Mouse (Mus musculus): ENCODE data around the gene Efnb2.

Efnb2 gene

GRCm38 (mm10) chr8:8613844-8614243 is 47.2 kb downstream of the Efnb2 start:
- DNase-seq (ENCODE audit: low spot score in 2 of 2): no peak

GRCm38 (mm10) chr8:8611928-8612327 is 49.1 kb downstream of the Efnb2 start:
- no peak for DNase-seq (ENCODE audit: low spot score in 2 of 2)

GRCm38 (mm10) chr8:8609791-8610190 is 51.3 kb downstream of the Efnb2 start:
- DNase-seq (ENCODE audit: low spot score in 2 of 2): no peak

- no peak for DNase-seq (ENCODE audit: low spot score in 2 of 2)
Observed at GRCm38 (mm10) chr8:8609141-8609540, 51.9 kb downstream of the Efnb2 start.

GRCm38 (mm10) chr8:8605621-8606020 is 55.4 kb downstream of the Efnb2 start:
- no peak for DNase-seq (ENCODE audit: low spot score in 2 of 2)

DNA sequence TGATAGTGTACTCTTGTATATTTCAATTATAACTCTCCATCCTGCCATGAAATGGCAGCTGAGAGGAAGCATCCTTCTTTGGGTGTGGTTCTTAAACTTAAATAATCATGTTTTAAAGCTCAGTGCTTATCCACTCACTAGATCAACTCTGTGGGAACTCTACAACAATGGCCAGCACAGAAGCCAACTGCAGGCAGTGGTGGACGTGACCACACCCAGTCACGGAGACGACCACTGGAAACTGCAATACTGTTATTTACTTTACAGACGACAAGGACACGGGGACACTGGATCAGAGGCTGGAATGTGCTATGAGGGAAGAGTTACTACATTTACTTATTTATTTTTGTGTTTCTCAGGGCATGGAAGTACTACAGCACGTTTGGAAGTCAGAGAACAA is 57.2 kb downstream of the Efnb2 start:
- DNase-seq (ENCODE audit: low spot score in 2 of 2): no peak

- no peak for DNase-seq (ENCODE audit: low spot score in 2 of 2)
Observed at GRCm38 (mm10) chr8:8602616-8603461, 58.2 kb downstream of the Efnb2 start.

DNA sequence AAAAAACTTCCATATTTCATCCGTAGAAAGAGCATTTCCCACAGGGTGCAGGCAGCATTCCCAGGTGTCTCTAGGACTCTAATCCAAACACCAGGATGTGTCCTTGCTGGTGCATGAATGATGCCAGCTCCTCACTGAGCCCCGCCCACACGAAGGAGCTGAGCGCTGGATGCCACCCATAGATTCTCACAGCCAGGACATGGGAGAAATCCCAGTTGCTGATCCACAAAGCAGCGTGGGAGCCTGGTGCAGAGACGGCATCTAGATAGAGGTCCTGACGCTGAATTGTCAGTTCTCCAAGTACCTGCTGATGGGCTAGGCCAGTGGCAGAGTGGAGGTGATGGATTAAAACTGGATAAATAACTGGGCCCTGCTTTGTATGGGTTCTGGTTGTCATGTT is 61.1 kb downstream of the Efnb2 start:
- DNase-seq (ENCODE audit: low spot score in 2 of 2): no peak

DNA sequence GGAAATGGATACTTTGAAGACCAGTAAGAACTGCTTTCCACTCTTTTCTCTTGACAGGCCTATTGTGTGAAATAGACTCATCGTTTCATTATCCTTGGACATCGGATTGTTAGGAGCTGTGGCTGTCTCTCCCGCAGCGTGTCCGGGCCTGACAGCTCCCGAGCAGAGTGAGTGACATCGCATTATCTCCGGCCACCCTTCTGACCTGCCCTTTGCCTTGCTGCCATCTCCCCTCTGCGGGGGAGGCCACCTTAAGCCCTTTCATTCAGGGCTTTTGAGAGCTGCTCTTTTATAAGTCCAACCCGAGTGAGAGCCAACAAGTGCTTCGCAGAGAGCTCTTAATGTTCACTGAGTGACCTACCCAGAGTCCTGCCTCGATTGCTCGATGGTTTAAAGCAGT is 63.6 kb downstream of the Efnb2 start:
- DNase-seq (ENCODE audit: low spot score in 2 of 2): no peak

DNA sequence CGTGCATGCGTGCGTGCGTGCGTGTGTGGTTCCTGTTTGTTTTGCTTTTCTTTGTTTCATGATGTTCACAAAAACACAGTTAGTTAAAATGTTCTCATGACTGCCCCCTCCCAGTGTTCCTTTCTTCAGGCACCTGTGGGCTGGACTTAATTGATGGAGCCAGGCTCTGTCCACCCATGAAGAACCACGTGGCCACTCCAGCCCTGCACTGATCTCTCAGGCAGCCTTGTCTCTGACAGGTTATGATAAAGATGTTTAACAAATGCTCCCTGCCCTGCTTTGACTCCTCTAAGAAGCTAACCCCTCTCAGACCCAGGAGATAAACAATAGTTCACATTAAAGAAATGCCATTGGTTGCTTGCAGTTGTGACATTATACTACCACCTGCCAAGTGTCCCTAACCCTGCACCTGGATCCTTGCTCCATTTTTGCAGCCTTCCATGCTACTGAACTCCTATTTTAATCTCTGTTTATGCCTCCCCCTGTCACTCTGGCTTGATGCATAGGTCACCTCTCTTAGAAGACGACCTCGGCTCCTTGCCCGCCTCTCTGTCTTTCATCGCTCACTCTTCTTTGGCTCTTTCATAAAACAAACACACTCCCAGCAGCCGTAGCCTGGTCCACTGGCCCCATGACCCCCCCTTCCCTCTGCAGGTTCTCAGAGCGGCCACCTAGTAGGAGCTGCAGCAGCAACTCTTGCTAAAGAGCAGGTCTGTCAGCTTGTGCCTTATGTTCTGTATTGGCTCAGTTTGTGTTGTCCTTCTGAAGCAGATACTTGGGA is 65.0 kb downstream of the Efnb2 start:
- no peak for DNase-seq (ENCODE audit: low spot score in 2 of 2)

DNA sequence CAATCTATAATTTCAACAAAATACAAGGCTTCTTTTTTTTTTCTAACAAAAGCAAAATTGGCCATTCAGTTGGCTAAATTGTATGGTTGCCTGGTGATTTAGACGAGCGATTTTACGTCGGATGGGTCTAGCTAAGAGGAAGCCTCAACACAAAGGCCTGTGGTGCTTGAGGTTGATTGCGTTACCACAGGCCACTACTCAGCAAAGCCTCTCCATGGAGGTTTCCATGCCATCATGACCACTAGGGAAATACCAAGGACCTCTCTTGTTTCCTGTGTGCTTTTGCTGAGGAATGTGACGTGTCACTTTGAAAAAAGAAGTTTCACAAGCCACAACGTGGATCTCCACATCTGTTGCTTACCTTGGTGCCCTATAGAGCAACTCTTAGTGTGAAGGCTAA is 67.2 kb downstream of the Efnb2 start:
- no peak for DNase-seq (ENCODE audit: low spot score in 2 of 2)

- no peak for DNase-seq (ENCODE audit: low spot score in 2 of 2)
Observed at GRCm38 (mm10) chr8:8593371-8593770, 67.7 kb downstream of the Efnb2 start.

DNA sequence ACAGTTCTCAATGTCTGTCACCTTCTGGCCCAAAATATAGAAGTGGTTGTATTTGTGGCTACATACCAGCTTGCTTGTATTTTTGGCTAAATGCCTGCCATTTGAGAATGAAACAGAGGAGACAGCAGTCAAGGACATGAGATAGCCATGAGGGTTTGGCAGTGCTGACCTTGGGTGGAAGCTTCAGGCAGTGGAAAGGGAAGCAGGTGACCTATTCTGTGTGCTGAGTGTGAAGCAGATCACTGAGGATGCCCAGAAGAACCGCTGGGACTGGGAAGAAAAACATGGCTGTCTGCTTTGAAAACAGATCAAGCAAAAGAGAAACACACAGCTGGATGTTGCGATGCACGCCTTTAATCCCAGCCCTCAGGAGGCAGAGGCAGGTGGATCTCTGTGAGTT is 68.7 kb downstream of the Efnb2 start:
- DNase-seq (ENCODE audit: low spot score in 2 of 2): no peak

GRCm38 (mm10) chr8:8583981-8584377 is 77.1 kb downstream of the Efnb2 start:
- no peak for DNase-seq (ENCODE audit: low spot score in 2 of 2)

- no peak for DNase-seq (ENCODE audit: low spot score in 2 of 2)
Observed at GRCm38 (mm10) chr8:8583290-8583980, 77.6 kb downstream of the Efnb2 start.

DNA sequence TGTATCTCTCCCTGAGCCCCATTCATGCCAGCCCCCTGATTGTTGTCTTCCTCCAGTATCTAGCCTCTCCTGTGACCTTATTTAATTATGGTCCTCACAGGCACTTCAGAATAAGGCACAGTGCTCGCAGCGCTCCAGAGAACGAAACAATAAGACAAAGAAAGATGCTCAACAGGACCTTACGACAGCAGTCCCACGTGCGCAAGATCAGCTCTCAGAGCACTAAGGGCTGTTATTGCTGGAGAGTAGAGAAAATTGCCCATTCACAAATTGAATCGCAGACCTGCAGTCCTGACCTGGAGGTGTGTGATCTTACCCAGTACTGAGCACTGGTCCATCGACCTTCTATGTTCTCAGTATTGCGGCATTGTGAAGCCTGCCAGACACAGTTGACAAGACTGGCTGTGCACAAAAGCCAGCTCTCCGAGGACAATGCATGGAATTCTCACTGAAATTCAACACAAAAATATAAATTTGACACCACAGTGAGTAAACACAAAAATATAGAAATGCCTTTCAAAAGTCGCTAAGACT is 83.2 kb downstream of the Efnb2 start:
- no peak for DNase-seq (ENCODE audit: low spot score in 2 of 2)

DNA sequence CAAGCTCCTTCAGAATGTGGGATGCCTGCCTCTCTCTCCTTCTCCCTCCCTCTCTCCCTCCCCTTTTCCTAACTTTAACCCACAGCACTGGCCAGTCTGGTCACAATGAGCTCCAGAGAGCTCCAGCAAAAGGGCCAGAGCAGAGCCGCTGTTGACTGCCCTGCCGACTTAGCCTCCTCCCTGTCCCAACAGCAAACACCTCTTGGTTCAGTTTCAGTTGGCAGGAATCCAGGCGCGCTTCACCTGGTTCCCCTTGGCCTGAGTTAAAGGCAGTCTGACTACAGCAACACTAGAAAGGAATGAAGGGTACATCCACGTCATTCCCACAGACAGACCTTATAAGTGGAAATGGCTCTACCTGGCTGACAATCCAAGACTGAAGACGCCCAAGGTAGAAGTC is 84.2 kb downstream of the Efnb2 start:
- DNase-seq (ENCODE audit: low spot score in 2 of 2): no peak

- DNase-seq (ENCODE audit: low spot score in 2 of 2): no peak
Observed at GRCm38 (mm10) chr8:8576286-8576685, 84.8 kb downstream of the Efnb2 start.

DNA sequence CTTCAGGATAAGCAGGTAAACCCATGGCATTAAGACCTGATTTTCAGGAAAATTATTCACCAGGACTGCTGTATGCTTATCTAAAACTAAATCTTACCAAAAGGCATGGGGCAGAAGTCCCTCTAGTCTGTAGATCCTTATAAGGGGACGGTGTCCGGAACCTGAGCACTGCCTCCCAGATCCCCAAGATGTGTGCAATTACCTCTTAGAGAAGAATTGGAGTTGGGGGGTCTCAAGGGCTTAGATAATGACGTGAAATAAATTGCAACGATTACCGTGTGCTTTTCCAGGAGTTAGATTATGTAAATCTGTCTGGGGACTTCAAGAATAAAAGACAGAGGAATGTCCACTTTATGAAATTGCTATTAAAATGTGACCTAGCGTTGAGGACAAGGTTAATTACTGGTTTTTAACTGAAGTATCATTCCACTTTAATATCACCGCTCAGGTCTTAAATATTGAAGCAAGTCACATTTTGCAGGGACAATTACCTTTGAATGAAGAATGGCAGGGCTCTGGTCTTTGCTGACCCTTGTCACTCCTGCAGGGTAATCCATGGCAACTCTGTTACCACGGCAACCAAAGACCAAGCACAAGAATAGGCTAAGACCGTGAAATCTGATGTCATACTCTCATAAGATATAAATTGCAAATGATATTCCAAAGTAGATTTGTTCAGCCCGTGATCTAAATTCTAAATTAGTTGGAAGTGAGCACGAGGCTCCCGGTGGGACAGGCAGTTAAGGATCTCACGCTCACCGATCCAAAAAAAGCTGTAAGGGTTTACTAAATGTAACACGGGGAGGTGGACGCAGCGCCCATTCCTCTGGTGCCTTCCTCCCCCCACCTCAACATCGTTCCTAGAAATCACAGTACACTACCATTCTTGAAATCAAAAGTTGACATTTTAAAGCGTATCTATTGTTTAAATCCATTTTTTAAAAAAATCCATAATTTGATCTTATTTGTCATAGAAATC is 86.2 kb downstream of the Efnb2 start:
- DNase-seq (ENCODE audit: low spot score in 2 of 2): no peak

DNA sequence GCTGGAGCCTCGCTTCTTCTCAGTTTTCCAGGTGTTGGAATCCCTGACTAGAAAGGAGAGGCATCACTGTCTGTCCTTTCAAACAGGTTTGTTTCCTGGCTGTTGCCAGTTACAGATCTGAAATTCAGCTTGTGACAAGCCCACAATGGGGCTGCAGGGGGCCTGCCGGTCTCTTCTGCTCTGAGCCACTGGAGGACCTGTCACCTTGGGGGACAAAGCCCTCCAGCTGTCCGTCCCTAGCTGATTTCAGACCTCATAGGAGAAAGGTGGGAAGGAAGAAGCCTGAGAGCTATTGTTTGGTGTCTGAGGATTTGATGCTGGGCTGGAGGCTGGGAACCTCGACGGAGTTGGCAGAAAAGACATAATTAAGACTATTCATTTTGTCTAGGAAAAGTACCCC is 88.8 kb downstream of the Efnb2 start:
- DNase-seq (ENCODE audit: low spot score in 2 of 2): no peak

DNA sequence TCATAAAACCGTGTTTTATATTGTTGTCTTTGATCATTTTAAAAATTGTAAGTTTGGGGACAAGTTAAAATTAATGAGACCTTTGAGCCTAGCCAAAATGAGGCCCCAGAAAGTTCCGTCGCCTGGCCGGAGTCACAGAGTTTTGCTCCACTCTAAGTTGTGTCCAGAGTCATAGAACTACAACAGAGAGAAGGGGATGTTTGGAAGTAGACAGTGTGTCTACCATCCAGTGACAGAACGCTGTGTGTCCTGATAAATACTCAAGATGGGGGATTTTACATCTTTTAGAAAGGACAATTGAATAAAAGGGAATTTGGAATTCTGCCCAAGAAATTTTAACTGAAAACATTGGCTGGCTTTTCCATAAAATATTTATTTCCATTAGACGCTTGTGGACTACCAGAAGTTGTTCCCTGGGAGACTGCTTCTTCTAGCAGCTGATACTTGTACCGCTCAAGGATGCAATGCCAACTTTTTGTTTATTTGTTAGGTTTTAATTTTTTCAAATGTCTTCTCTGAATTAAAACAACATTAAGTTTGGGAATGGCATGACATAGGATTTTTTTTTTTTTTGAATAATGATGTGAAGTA is 89.3 kb downstream of the Efnb2 start:
- no peak for DNase-seq (ENCODE audit: low spot score in 2 of 2)

Measured in frontal cortex, postnatal 14 days (tissue).